Comparison of ENCODE assay signal across 11 mouse cellular contexts in genomic region chr8:94566446-94567158, GRCm38 (mm10). TPM values are rescaled to one million over a fixed set of nuclear protein-coding genes. Genes with fewer than 3 reads are reported as not detected.
A peak's percentile ranks its signal among the peaks of the same experiment; 100 is the strongest.
DNase-seq lines count a peak whose midpoint lies in the region; ATAC-seq and TF ChIP-seq lines count a peak whose summit lies in the region.
"Had no signal": no experiment of that assay in that cellular context is flagged by ENCODE, and none has a peak within 500 bp of the region (broad histone marks: within the 10 kb centered on the region; RNA-seq: fewer than 3 reads in every experiment).

No protein-coding gene starts in this region.

- no peaks in the 10 kb centered on the region for H3K9me3 ChIP-seq in intestine, embryonic 15.5 days
- H3K9me3 ChIP-seq in intestine, postnatal 0 days (ENCODE audit: control insufficient read depth) = no peaks in the 10 kb centered on the region
- H3K9me3 ChIP-seq in forebrain, embryonic 16.5 days (ENCODE audit: control insufficient read depth, low read length) = no peaks in the 10 kb centered on the region
- H3K9me3 ChIP-seq in midbrain, embryonic 15.5 days = no peaks in the 10 kb centered on the region
- no peaks in the 10 kb centered on the region for H3K9me3 ChIP-seq in heart, embryonic 12.5 days (replicated peaks)

- H3K4me2 ChIP-seq in intestine, embryonic 15.5 days (replicated peaks) = no peak overlapping the region
- no peak overlapping the region for H3K4me2 ChIP-seq in intestine, postnatal 0 days (replicated peaks; ENCODE audit: low read depth)
- H3K4me2 ChIP-seq in forebrain, embryonic 16.5 days (ENCODE audit: low read length) = peak overlapping the region; percentile 32
- peak overlapping the region; percentile 36 for H3K4me2 ChIP-seq in midbrain, embryonic 15.5 days
- H3K4me2 ChIP-seq in heart, embryonic 12.5 days = no peak overlapping the region
- H3K4me2 ChIP-seq: lung, embryonic 14.5 days had no signal

- no peaks in the 10 kb centered on the region for H3K36me3 ChIP-seq in intestine, embryonic 15.5 days
- no peaks in the 10 kb centered on the region for H3K36me3 ChIP-seq in intestine, postnatal 0 days (ENCODE audit: control insufficient read depth, insufficient read depth)
- H3K36me3 ChIP-seq in forebrain, embryonic 16.5 days (ENCODE audit: control insufficient read depth, insufficient read depth) = no peaks in the 10 kb centered on the region
- H3K36me3 ChIP-seq in midbrain, embryonic 15.5 days (replicated peaks) = no peaks in the 10 kb centered on the region
- no peaks in the 10 kb centered on the region for H3K36me3 ChIP-seq in heart, embryonic 12.5 days

- no peak overlapping the region for H3K4me3 ChIP-seq in intestine, embryonic 15.5 days (replicated peaks)
- no peak overlapping the region for H3K4me3 ChIP-seq in intestine, postnatal 0 days (ENCODE audit: low read depth, low read length)
- no peak overlapping the region for H3K4me3 ChIP-seq in forebrain, embryonic 16.5 days (replicated peaks; ENCODE audit: low read length)
- no peak overlapping the region for H3K4me3 ChIP-seq in midbrain, embryonic 15.5 days
- H3K4me3 ChIP-seq in heart, embryonic 12.5 days = no peak overlapping the region

- peak; percentile 65; the same call in 1 of the 2 replicates for ATAC-seq in intestine, embryonic 15.5 days
- no peak for ATAC-seq in intestine, postnatal 0 days
- ATAC-seq in forebrain, embryonic 16.5 days = peak; percentile 57
- peak; percentile 68 for ATAC-seq in midbrain, embryonic 15.5 days (replicated peaks)
- ATAC-seq in CD4-positive, CD25-positive, alpha-beta regulatory T cell, adult 4 months = no peak
- no peak for ATAC-seq in heart, embryonic 12.5 days (ENCODE audit: insufficient number of reproducible peaks, low FRiP score)

- DNase-seq in kidney, adult 9 months = peak; percentile 32
- no peak for DNase-seq in spleen, adult 18-20 months
- DNase-seq: cerebellum, adult 9-10 months; heart, postnatal 36 days; lung, embryonic 14.5 days had no signal

- 49% methylated on average over 15 of the region's 15 CpGs for WGBS in intestine, embryonic 15.5 days
- WGBS in intestine, postnatal 0 days = 51% methylated on average over 15 of the region's 15 CpGs
- 37% methylated on average over 15 of the region's 15 CpGs for WGBS in forebrain, embryonic 16.5 days
- WGBS in midbrain, embryonic 15.5 days = 36% methylated on average over 15 of the region's 15 CpGs
- WGBS in heart, embryonic 12.5 days = 66% methylated on average over 15 of the region's 15 CpGs

- no peak overlapping the region for H3K27ac ChIP-seq in intestine, embryonic 15.5 days
- H3K27ac ChIP-seq in intestine, postnatal 0 days (ENCODE audit: low read depth, low read length) = no peak overlapping the region
- H3K27ac ChIP-seq in forebrain, embryonic 16.5 days (ENCODE audit: low read length) = peak overlapping the region; percentile 82
- peak overlapping the region; percentile 90 for H3K27ac ChIP-seq in midbrain, embryonic 15.5 days
- H3K27ac ChIP-seq in heart, embryonic 12.5 days (ENCODE audit: poor library complexity, severe bottlenecking) = no peak overlapping the region

- H3K9ac ChIP-seq in intestine, embryonic 15.5 days = no peak overlapping the region
- no peak overlapping the region for H3K9ac ChIP-seq in intestine, postnatal 0 days (ENCODE audit: low read depth, low read length)
- H3K9ac ChIP-seq in forebrain, embryonic 16.5 days (replicated peaks; ENCODE audit: low read depth, low read length) = peak overlapping the region; percentile 24
- H3K9ac ChIP-seq in midbrain, embryonic 15.5 days = no peak overlapping the region; the same call in 1 of the 2 replicates
- no peak overlapping the region for H3K9ac ChIP-seq in heart, embryonic 12.5 days
- H3K9ac ChIP-seq: lung, embryonic 14.5 days had no signal

- TF ChIP-seq CTCF in intestine, postnatal 0 days (IDR thresholded peaks at IDR 0.05; ENCODE audit: low read depth) = no peak

- no peaks in the 10 kb centered on the region for H3K27me3 ChIP-seq in intestine, embryonic 15.5 days (replicated peaks)
- no peaks in the 10 kb centered on the region for H3K27me3 ChIP-seq in intestine, postnatal 0 days (replicated peaks; ENCODE audit: control insufficient read depth, insufficient read depth, low read length)
- H3K27me3 ChIP-seq in forebrain, embryonic 16.5 days (replicated peaks; ENCODE audit: control insufficient read depth, insufficient read depth, low read length) = no peaks in the 10 kb centered on the region
- H3K27me3 ChIP-seq in midbrain, embryonic 15.5 days (replicated peaks) = no peaks in the 10 kb centered on the region
- peaks cover 11% of the 10 kb centered on the region; the same call in 1 of the 2 replicates for H3K27me3 ChIP-seq in heart, embryonic 12.5 days (replicated peaks)

- H3K4me1 ChIP-seq in intestine, embryonic 15.5 days (replicated peaks) = no peaks in the 10 kb centered on the region
- H3K4me1 ChIP-seq in intestine, postnatal 0 days (replicated peaks; ENCODE audit: control insufficient read depth, insufficient read depth, low read length) = no peaks in the 10 kb centered on the region
- H3K4me1 ChIP-seq in forebrain, embryonic 16.5 days (replicated peaks; ENCODE audit: control insufficient read depth, insufficient read depth, low read length) = peaks cover 23% of the 10 kb centered on the region
- peaks cover 38% of the 10 kb centered on the region for H3K4me1 ChIP-seq in midbrain, embryonic 15.5 days
- H3K4me1 ChIP-seq in heart, embryonic 12.5 days (replicated peaks) = no peaks in the 10 kb centered on the region

RNA-seq across cellular contexts. Expression of gene Cpne2, which starts 33.8 kb away (rescaled TPM):
- polyA plus RNA-seq in intestine, embryonic 15.5 days (2015; fragmentation: Nextera tagmentation; extraction: Ambion mirVana) = 7.4 and 8.4 TPM in 2 replicates
- 4.4 and 4.6 TPM in 2 replicates for polyA plus RNA-seq in intestine, postnatal 0 days (2015; fragmentation: Nextera tagmentation; extraction: Ambion mirVana)
- polyA plus RNA-seq in forebrain, embryonic 16.5 days (2015; fragmentation: Nextera tagmentation; extraction: Ambion mirVana) = 21.1 and 29.2 TPM in 2 replicates
- 15.2 and 18.8 TPM in 2 replicates for polyA plus RNA-seq in midbrain, embryonic 15.5 days (2015; fragmentation: Nextera tagmentation; extraction: Ambion mirVana)
- under 1 TPM; 0.39 to 0.92 TPM for polyA plus RNA-seq in CD4-positive, CD25-positive, alpha-beta regulatory T cell, adult 4 months (2017; shearing (Covaris generic))
- 7.0 and 7.7 TPM in 2 replicates for polyA plus RNA-seq in heart, embryonic 12.5 days (2016; fragmentation: Nextera tagmentation; extraction: Ambion mirVana)

RNA-seq across cellular contexts. Expression of gene Rspry1, which starts 35.1 kb away (rescaled TPM):
- 28.1 and 28.3 TPM in 2 replicates for polyA plus RNA-seq in intestine, embryonic 15.5 days (2015; fragmentation: Nextera tagmentation; extraction: Ambion mirVana)
- polyA plus RNA-seq in intestine, postnatal 0 days (2015; fragmentation: Nextera tagmentation; extraction: Ambion mirVana) = 17.5 and 19.1 TPM in 2 replicates
- polyA plus RNA-seq in forebrain, embryonic 16.5 days (2015; fragmentation: Nextera tagmentation; extraction: Ambion mirVana) = 50.8 and 54.5 TPM in 2 replicates
- 53.3 and 56.1 TPM in 2 replicates for polyA plus RNA-seq in midbrain, embryonic 15.5 days (2015; fragmentation: Nextera tagmentation; extraction: Ambion mirVana)
- polyA plus RNA-seq in CD4-positive, CD25-positive, alpha-beta regulatory T cell, adult 4 months (2017; shearing (Covaris generic)) = 10 to 100 TPM; 25.3 to 29.6 TPM
- 25.4 and 26.0 TPM in 2 replicates for polyA plus RNA-seq in heart, embryonic 12.5 days (2016; fragmentation: Nextera tagmentation; extraction: Ambion mirVana)

RNA-seq across cellular contexts. Expression of gene Fam192a, which starts 35.2 kb away (rescaled TPM):
- 57.9 and 62.2 TPM in 2 replicates for polyA plus RNA-seq in intestine, embryonic 15.5 days (2015; fragmentation: Nextera tagmentation; extraction: Ambion mirVana)
- polyA plus RNA-seq in intestine, postnatal 0 days (2015; fragmentation: Nextera tagmentation; extraction: Ambion mirVana) = 44.5 and 57.0 TPM in 2 replicates
- 105 and 115 TPM in 2 replicates for polyA plus RNA-seq in forebrain, embryonic 16.5 days (2015; fragmentation: Nextera tagmentation; extraction: Ambion mirVana)
- polyA plus RNA-seq in midbrain, embryonic 15.5 days (2015; fragmentation: Nextera tagmentation; extraction: Ambion mirVana) = 75.0 and 75.2 TPM in 2 replicates
- polyA plus RNA-seq in CD4-positive, CD25-positive, alpha-beta regulatory T cell, adult 4 months (2017; shearing (Covaris generic)) = 10 to 100 TPM; 80.6 to 84.1 TPM
- 44.9 and 48.1 TPM in 2 replicates for polyA plus RNA-seq in heart, embryonic 12.5 days (2016; fragmentation: Nextera tagmentation; extraction: Ambion mirVana)

Comparison
In these comparisons a context has a peak if more than half of its experiments do, and no peak if none do; other contexts are left out.
1. ATAC-seq: peak in intestine, embryonic 15.5 days (single experiment), forebrain, embryonic 16.5 days (single experiment) and midbrain, embryonic 15.5 days (single experiment); none in intestine, postnatal 0 days (single experiment), CD4-positive, CD25-positive, alpha-beta regulatory T cell, adult 4 months (single experiment) and heart, embryonic 12.5 days (single experiment).
2. H3K27ac ChIP-seq: peak in forebrain, embryonic 16.5 days (single experiment) and midbrain, embryonic 15.5 days (single experiment); none in intestine, embryonic 15.5 days (single experiment), intestine, postnatal 0 days (single experiment) and heart, embryonic 12.5 days (single experiment).
3. H3K4me2 ChIP-seq: peak in forebrain, embryonic 16.5 days (single experiment) and midbrain, embryonic 15.5 days (single experiment); none in intestine, embryonic 15.5 days (single experiment), intestine, postnatal 0 days (single experiment) and heart, embryonic 12.5 days (single experiment).